Comparison of ENCODE assay signal across 19 mouse cellular contexts in the genomic region with DNA sequence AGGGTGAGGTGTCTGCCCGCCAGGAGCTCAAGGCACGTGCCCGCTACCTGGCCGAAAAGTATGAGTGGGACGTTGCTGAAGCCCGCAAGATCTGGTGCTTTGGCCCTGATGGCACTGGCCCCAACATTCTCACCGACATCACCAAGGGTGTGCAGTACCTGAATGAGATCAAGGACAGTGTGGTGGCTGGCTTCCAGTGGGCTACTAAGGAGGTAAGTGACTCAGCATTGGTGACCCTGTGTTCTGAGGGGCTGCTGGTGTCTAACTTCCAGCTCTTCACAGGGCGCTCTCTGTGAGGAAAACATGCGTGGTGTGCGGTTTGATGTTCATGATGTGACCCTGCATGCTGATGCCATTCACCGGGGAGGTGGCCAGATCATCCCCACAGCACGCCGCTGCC. TPM values are rescaled to one million over a fixed set of nuclear protein-coding genes. Genes with fewer than 3 reads are reported as not detected.
DNase-seq lines count a peak whose midpoint lies in the region; ATAC-seq and TF ChIP-seq lines count a peak whose summit lies in the region.
"Had no signal": no experiment of that assay in that cellular context is flagged by ENCODE, and none has a peak within 500 bp of the region (broad histone marks: within the 10 kb centered on the region; RNA-seq: fewer than 3 reads in every experiment).

No protein-coding gene starts in this region.

- peaks cover 64% of the 10 kb centered on the region for H3K4me1 ChIP-seq in midbrain, embryonic 10.5 days
- H3K4me1 ChIP-seq in midbrain, embryonic 16.5 days (ENCODE audit: control insufficient read depth, insufficient read depth, low read length): peaks cover 25% of the 10 kb centered on the region
- H3K4me1 ChIP-seq in embryonic facial prominence, embryonic 10.5 days: peaks cover 67% of the 10 kb centered on the region

- no peak overlapping the region for H3K4me2 ChIP-seq in midbrain, embryonic 16.5 days (ENCODE audit: low read length)
- H3K4me2 ChIP-seq: kidney, embryonic 15.5 days had no signal

- H3K9ac ChIP-seq in midbrain, embryonic 16.5 days (ENCODE audit: low read depth, low read length): no peak overlapping the region
- H3K9ac ChIP-seq: kidney, embryonic 15.5 days had no signal

- no peaks in the 10 kb centered on the region for H3K27me3 ChIP-seq in midbrain, embryonic 10.5 days (ENCODE audit: low read depth, poor library complexity, severe bottlenecking)
- H3K27me3 ChIP-seq in midbrain, embryonic 16.5 days (ENCODE audit: control insufficient read depth, insufficient read depth, low read depth, low read length): no peaks in the 10 kb centered on the region
- no peaks in the 10 kb centered on the region for H3K27me3 ChIP-seq in embryonic facial prominence, embryonic 10.5 days (replicated peaks; ENCODE audit: low read depth, poor library complexity, severe bottlenecking)
- H3K27me3 ChIP-seq: kidney, embryonic 15.5 days had no signal

- peaks cover 77% of the 10 kb centered on the region for H3K36me3 ChIP-seq in midbrain, embryonic 10.5 days
- H3K36me3 ChIP-seq in midbrain, embryonic 16.5 days (ENCODE audit: control insufficient read depth, insufficient read depth, low read length): peaks cover 47% of the 10 kb centered on the region
- peaks cover 77% of the 10 kb centered on the region for H3K36me3 ChIP-seq in embryonic facial prominence, embryonic 10.5 days (replicated peaks)

- no peak overlapping the region for H3K4me3 ChIP-seq in gastrocnemius, adult 2 months
- peak overlapping the region; percentile 23; the same call in 1 of the 2 replicates for H3K4me3 ChIP-seq in midbrain, embryonic 10.5 days
- H3K4me3 ChIP-seq in midbrain, embryonic 16.5 days (ENCODE audit: low read depth, low read length): no peak overlapping the region
- H3K4me3 ChIP-seq in embryonic facial prominence, embryonic 10.5 days: 0 out of 2 replicates have a peak overlapping the region, but pooled peaks have one; percentile 76
- H3K4me3 ChIP-seq: kidney, embryonic 15.5 days had no signal

- WGBS in midbrain, embryonic 10.5 days: 93% methylated on average over 13 of the region's 13 CpGs
- 98% methylated on average over 13 of the region's 13 CpGs for WGBS in midbrain, embryonic 16.5 days
- 93% methylated on average over 13 of the region's 13 CpGs for WGBS in embryonic facial prominence, embryonic 10.5 days

- H3K27ac ChIP-seq in gastrocnemius, adult 2 months: peak overlapping the region; percentile 28
- H3K27ac ChIP-seq in midbrain, embryonic 10.5 days (replicated peaks): no peak overlapping the region
- no peak overlapping the region for H3K27ac ChIP-seq in midbrain, embryonic 16.5 days (ENCODE audit: low read length)
- H3K27ac ChIP-seq in embryonic facial prominence, embryonic 10.5 days (replicated peaks): no peak overlapping the region

- TF ChIP-seq CTCF in gastrocnemius, adult 2 months (IDR thresholded peaks at IDR 0.05): no peak

- DNase-seq in gastrocnemius, adult 2 months: no peak
- DNase-seq in gastrocnemius, adult 18-20 months (ENCODE audit: low spot score): no peak
- DNase-seq in midbrain, embryonic 10.5 days (ENCODE audit: low spot score): no peak
- no peak for DNase-seq in embryonic facial prominence, embryonic 10.5 days (ENCODE audit: low spot score)
- peak; percentile 37 for DNase-seq in naive thymus-derived CD4-positive, alpha-beta T cell, adult 2 months (ENCODE audit: low read depth)
- no peak for DNase-seq in urinary bladder, postnatal 14 days (ENCODE audit: low spot score)
- DNase-seq: cerebellum, adult 18-20 months; heart, adult 18-20 months; layer of hippocampus, postnatal 36 days; left cerebral cortex, postnatal 4 days; thymus, postnatal 4 days had no signal

- intact Hi-C loops in gastrocnemius, adult 2 months (cut with DNase I): no loop called here

- H3K9me3 ChIP-seq in midbrain, embryonic 10.5 days (replicated peaks): no peaks in the 10 kb centered on the region
- no peaks in the 10 kb centered on the region for H3K9me3 ChIP-seq in midbrain, embryonic 16.5 days (replicated peaks; ENCODE audit: control insufficient read depth, low read length, poor library complexity, severe bottlenecking)
- no peaks in the 10 kb centered on the region for H3K9me3 ChIP-seq in embryonic facial prominence, embryonic 10.5 days
- H3K9me3 ChIP-seq: kidney, embryonic 15.5 days had no signal

- no peak for ATAC-seq in midbrain, embryonic 16.5 days
- ATAC-seq: forebrain, embryonic 16.5 days had no signal

RNA-seq across cellular contexts. Expression of a gene that starts 1.9 kb away (rescaled TPM):
- total RNA-seq in gastrocnemius, adult 2 months (2021): 10 to 100 TPM; 22.1 to 24.9 TPM
- 10 to 100 TPM; 25.5 to 28.4 TPM for total RNA-seq in gastrocnemius, adult 18-20 months (2021)
- 52.7 and 53.3 TPM in 2 replicates for polyA plus RNA-seq in midbrain, embryonic 10.5 days (2016; fragmentation: Nextera tagmentation; extraction: Ambion mirVana)
- 52.5 and 58.3 TPM in 2 replicates for polyA plus RNA-seq in midbrain, embryonic 16.5 days (2015; fragmentation: Nextera tagmentation; extraction: Ambion mirVana)
- 51.5 and 53.2 TPM in 2 replicates for polyA plus RNA-seq in embryonic facial prominence, embryonic 10.5 days (2016; fragmentation: Nextera tagmentation; extraction: Ambion mirVana)

RNA-seq across cellular contexts. Expression of a gene that starts 2.7 kb away (rescaled TPM):
- not detected for total RNA-seq in gastrocnemius, adult 2 months (2021)
- not detected for total RNA-seq in gastrocnemius, adult 18-20 months (2021)
- polyA plus RNA-seq in midbrain, embryonic 10.5 days (2016; fragmentation: Nextera tagmentation; extraction: Ambion mirVana): 0.09 TPM in 1 of 2 replicates, not detected in the other
- not detected in 2 replicates for polyA plus RNA-seq in midbrain, embryonic 16.5 days (2015; fragmentation: Nextera tagmentation; extraction: Ambion mirVana)
- polyA plus RNA-seq in embryonic facial prominence, embryonic 10.5 days (2016; fragmentation: Nextera tagmentation; extraction: Ambion mirVana): not detected in 2 replicates
- total RNA-seq: gastrocnemius, adult 8-10 months; heart, adult 18-20 months; heart, postnatal 25 days; layer of hippocampus, postnatal 36 days; left cerebral cortex, postnatal 4 days; megakaryocyte, adult 5-6 weeks had no signal
- polyA plus RNA-seq: forebrain, embryonic 16.5 days; kidney, embryonic 15.5 days; lung, embryonic 16.5 days; spleen, adult 2 months had no signal

RNA-seq across cellular contexts. Expression of a gene that starts 4.5 kb away (rescaled TPM):
- 1,000 to 10,000 TPM; 1,128 to 1,335 TPM for total RNA-seq in gastrocnemius, adult 2 months (2021)
- 1,000 to 10,000 TPM; 1,320 to 1,335 TPM for total RNA-seq in gastrocnemius, adult 18-20 months (2021)
- 528 and 571 TPM in 2 replicates for polyA plus RNA-seq in midbrain, embryonic 10.5 days (2016; fragmentation: Nextera tagmentation; extraction: Ambion mirVana)
- 535 and 543 TPM in 2 replicates for polyA plus RNA-seq in midbrain, embryonic 16.5 days (2015; fragmentation: Nextera tagmentation; extraction: Ambion mirVana)
- 564 and 572 TPM in 2 replicates for polyA plus RNA-seq in embryonic facial prominence, embryonic 10.5 days (2016; fragmentation: Nextera tagmentation; extraction: Ambion mirVana)

RNA-seq across cellular contexts. Expression of a gene that starts 13.2 kb away (rescaled TPM):
- total RNA-seq in gastrocnemius, adult 2 months (2021): 10 to 100 TPM; 15.7 to 16.2 TPM
- 10 to 100 TPM; 15.3 to 17.1 TPM for total RNA-seq in gastrocnemius, adult 18-20 months (2021)
- polyA plus RNA-seq in midbrain, embryonic 10.5 days (2016; fragmentation: Nextera tagmentation; extraction: Ambion mirVana): 61.4 and 68.5 TPM in 2 replicates
- polyA plus RNA-seq in midbrain, embryonic 16.5 days (2015; fragmentation: Nextera tagmentation; extraction: Ambion mirVana): 49.7 and 52.2 TPM in 2 replicates
- 62.2 and 66.3 TPM in 2 replicates for polyA plus RNA-seq in embryonic facial prominence, embryonic 10.5 days (2016; fragmentation: Nextera tagmentation; extraction: Ambion mirVana)

RNA-seq across cellular contexts. Expression of a gene that starts 20.9 kb away (rescaled TPM):
- total RNA-seq in gastrocnemius, adult 2 months (2021): 10 to 100 TPM; 59.7 to 72.8 TPM
- 100 to 1,000 TPM in 1 of 2 experiments, 10 to 100 TPM in 1; 59.9 to 118 TPM for total RNA-seq in gastrocnemius, adult 18-20 months (2021)
- not detected in 2 replicates for polyA plus RNA-seq in midbrain, embryonic 10.5 days (2016; fragmentation: Nextera tagmentation; extraction: Ambion mirVana)
- 0.19 TPM in 1 of 2 replicates, not detected in the other for polyA plus RNA-seq in midbrain, embryonic 16.5 days (2015; fragmentation: Nextera tagmentation; extraction: Ambion mirVana)
- polyA plus RNA-seq in embryonic facial prominence, embryonic 10.5 days (2016; fragmentation: Nextera tagmentation; extraction: Ambion mirVana): not detected in 2 replicates
- total RNA-seq: megakaryocyte, adult 5-6 weeks had no signal
- polyA plus RNA-seq: kidney, embryonic 15.5 days; spleen, adult 2 months had no signal

Comparison
In these comparisons a context has a peak if more than half of its experiments do, and no peak if none do; other contexts are left out.
1. H3K4me3 ChIP-seq: peak in midbrain, embryonic 10.5 days (single experiment) and embryonic facial prominence, embryonic 10.5 days (single experiment); none in gastrocnemius, adult 2 months (single experiment) and midbrain, embryonic 16.5 days (single experiment).